17 mouse cellular contexts compared by ENCODE assay signal in the genomic region with DNA sequence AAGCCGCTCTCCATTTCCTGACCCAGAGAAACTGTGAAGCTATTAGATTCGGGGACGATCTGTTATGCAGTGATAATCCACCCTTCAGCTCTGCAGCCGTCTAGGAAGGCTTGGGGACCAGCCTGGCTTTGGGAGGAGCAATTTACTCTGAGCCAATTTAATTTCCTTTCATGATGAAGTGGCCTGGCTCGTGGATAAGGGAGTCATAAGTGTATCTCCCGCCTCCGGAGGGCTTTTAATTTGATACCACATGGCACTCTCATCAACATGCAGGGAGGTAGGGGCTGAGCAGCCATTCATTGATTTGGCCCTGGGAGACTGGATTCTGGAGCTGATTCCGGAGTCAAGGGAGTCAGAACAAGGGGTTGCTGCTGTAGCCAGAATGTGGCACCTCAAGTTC. TPM values are rescaled to one million over a fixed set of nuclear protein-coding genes. Genes with fewer than 3 reads are reported as not detected.
DNase-seq lines count a peak whose midpoint lies in the region; ATAC-seq and TF ChIP-seq lines count a peak whose summit lies in the region.
"Had no signal": no experiment of that assay in that cellular context is flagged by ENCODE, and none has a peak within 500 bp of the region (broad histone marks: within the 10 kb centered on the region; RNA-seq: fewer than 3 reads in every experiment).

No protein-coding gene starts in this region.

- peak; percentile 47 for DNase-seq in forebrain, embryonic 14.5 days (ENCODE audit: low spot score)
- no peak for DNase-seq in forebrain, embryonic 10.5 days (ENCODE audit: extremely low spot score, low spot score)
- DNase-seq in retina, postnatal 1 day = peak; percentile 11
- no peak for DNase-seq in retina, embryonic 14.5 days (ENCODE audit: low spot score)
- peak; percentile 48 for DNase-seq in hindbrain, postnatal 0 days (ENCODE audit: low spot score)
- no peak for DNase-seq in layer of hippocampus, postnatal 36 days
- DNase-seq in heart, postnatal 36 days = no peak
- DNase-seq: B cell, adult 2 months; cerebellum, adult 9-11 months; embryo, embryonic 11 days; liver, embryonic 13.5 days; lung, embryonic 14.5 days; lung, postnatal 36 days; thymus, postnatal 36 days had no signal

- no peak overlapping the region for H3K4me3 ChIP-seq in forebrain, embryonic 14.5 days (ENCODE audit: low read depth, low read length)
- H3K4me3 ChIP-seq in forebrain, embryonic 10.5 days = no peak overlapping the region
- H3K4me3 ChIP-seq in hindbrain, postnatal 0 days (ENCODE audit: low read length) = no peak overlapping the region
- peak overlapping the region; percentile 29 for H3K4me3 ChIP-seq in small intestine, adult 2 months (ENCODE audit: low read depth, low read length)
- H3K4me3 ChIP-seq: heart, embryonic 13.5 days; limb, embryonic 13.5 days; liver, embryonic 13.5 days had no signal

- H3K36me3 ChIP-seq in forebrain, embryonic 14.5 days (ENCODE audit: control insufficient read depth, insufficient read depth, low read length) = no peaks in the 10 kb centered on the region
- no peaks in the 10 kb centered on the region for H3K36me3 ChIP-seq in forebrain, embryonic 10.5 days (replicated peaks)
- no peaks in the 10 kb centered on the region for H3K36me3 ChIP-seq in hindbrain, postnatal 0 days (ENCODE audit: insufficient read depth, low read length)
- H3K36me3 ChIP-seq in small intestine, adult 2 months (ENCODE audit: control insufficient read depth, insufficient read depth, low read length) = no peaks in the 10 kb centered on the region
- H3K36me3 ChIP-seq: heart, embryonic 13.5 days; limb, embryonic 13.5 days; liver, embryonic 13.5 days had no signal

- no peaks in the 10 kb centered on the region for H3K4me1 ChIP-seq in forebrain, embryonic 14.5 days (ENCODE audit: control insufficient read depth, insufficient read depth, low read length)
- H3K4me1 ChIP-seq in forebrain, embryonic 10.5 days = peaks cover 4% of the 10 kb centered on the region; the same call in 1 of the 2 replicates
- peaks cover 10% of the 10 kb centered on the region; the same call in 1 of the 2 replicates for H3K4me1 ChIP-seq in hindbrain, postnatal 0 days (ENCODE audit: insufficient read depth, low read length)
- peaks cover 23% of the 10 kb centered on the region; the same call in 1 of the 2 replicates for H3K4me1 ChIP-seq in small intestine, adult 2 months (ENCODE audit: control insufficient read depth, insufficient read depth, insufficient read length, low read length)
- H3K4me1 ChIP-seq: heart, embryonic 13.5 days; liver, embryonic 13.5 days had no signal

- WGBS in forebrain, embryonic 14.5 days = 33% methylated on average over 8 of the region's 8 CpGs
- 60% methylated on average over 8 of the region's 8 CpGs for WGBS in forebrain, embryonic 10.5 days
- 26% methylated on average over 8 of the region's 8 CpGs for WGBS in hindbrain, postnatal 0 days
- WGBS in small intestine, adult 2 months = 66% methylated on average over 8 of the region's 8 CpGs

- no peak for TF ChIP-seq POLR2A in small intestine, adult 2 months (IDR thresholded peaks at IDR 0.05; ENCODE audit: low read depth, low read length)

- ATAC-seq in forebrain, embryonic 14.5 days = no peak
- ATAC-seq in hindbrain, postnatal 0 days = 0 out of 2 replicates have a peak, but pooled peaks have one; percentile 47

- no peaks in the 10 kb centered on the region for H3K27me3 ChIP-seq in forebrain, embryonic 14.5 days (replicated peaks; ENCODE audit: control insufficient read depth, insufficient read depth, low read length)
- peaks cover 63% of the 10 kb centered on the region for H3K27me3 ChIP-seq in forebrain, embryonic 10.5 days (ENCODE audit: poor library complexity, severe bottlenecking)
- no peaks in the 10 kb centered on the region for H3K27me3 ChIP-seq in hindbrain, postnatal 0 days (ENCODE audit: insufficient read depth, low read length)
- no peaks in the 10 kb centered on the region for H3K27me3 ChIP-seq in small intestine, adult 2 months (ENCODE audit: control insufficient read depth, insufficient read depth, low read length)
- H3K27me3 ChIP-seq: liver, embryonic 13.5 days had no signal

- no peak for TF ChIP-seq CTCF in hindbrain, postnatal 0 days (IDR thresholded peaks at IDR 0.05; ENCODE audit: low read depth)
- no peak for TF ChIP-seq CTCF in small intestine, adult 2 months (IDR thresholded peaks at IDR 0.05; ENCODE audit: extremely low read depth, insufficient read length, insufficient replicate concordance, low read depth, low read length)

- H3K4me2 ChIP-seq in forebrain, embryonic 14.5 days (ENCODE audit: low read length) = no peak overlapping the region
- no peak overlapping the region for H3K4me2 ChIP-seq in hindbrain, postnatal 0 days (ENCODE audit: low read depth, low read length)
- H3K4me2 ChIP-seq: heart, embryonic 13.5 days; limb, embryonic 13.5 days; liver, embryonic 13.5 days; lung, embryonic 14.5 days had no signal

- no peaks in the 10 kb centered on the region for H3K9me3 ChIP-seq in forebrain, embryonic 14.5 days (replicated peaks; ENCODE audit: control insufficient read depth, low read length)
- no peaks in the 10 kb centered on the region for H3K9me3 ChIP-seq in forebrain, embryonic 10.5 days
- no peaks in the 10 kb centered on the region for H3K9me3 ChIP-seq in hindbrain, postnatal 0 days (ENCODE audit: low read length)
- H3K9me3 ChIP-seq: heart, embryonic 13.5 days; limb, embryonic 13.5 days; liver, embryonic 13.5 days had no signal

- intact Hi-C loops in heart, postnatal 36 days (cut with DNase I) = no loop called here

- H3K9ac ChIP-seq in forebrain, embryonic 14.5 days (ENCODE audit: low read length) = no peak overlapping the region
- no peak overlapping the region for H3K9ac ChIP-seq in hindbrain, postnatal 0 days (replicated peaks; ENCODE audit: low read length)
- H3K9ac ChIP-seq: heart, embryonic 13.5 days; limb, embryonic 13.5 days; liver, embryonic 13.5 days; lung, embryonic 14.5 days had no signal

- no peak overlapping the region for H3K27ac ChIP-seq in forebrain, embryonic 14.5 days (ENCODE audit: low read depth, low read length)
- no peak overlapping the region for H3K27ac ChIP-seq in forebrain, embryonic 10.5 days
- no peak overlapping the region for H3K27ac ChIP-seq in hindbrain, postnatal 0 days
- peak overlapping the region; percentile 14; the same call in 1 of the 2 replicates for H3K27ac ChIP-seq in small intestine, adult 2 months (ENCODE audit: insufficient read depth, low read depth, low read length)
- H3K27ac ChIP-seq: heart, embryonic 13.5 days; limb, embryonic 13.5 days; liver, embryonic 13.5 days had no signal

RNA-seq across cellular contexts. Expression of a gene that starts 35.3 kb away (rescaled TPM):
- polyA plus RNA-seq in forebrain, embryonic 14.5 days (2014; fragmentation: Nextera tagmentation; extraction: Ambion mirVana) = 16.7 and 16.9 TPM in 2 replicates
- polyA plus RNA-seq in forebrain, embryonic 10.5 days (2016; fragmentation: Nextera tagmentation; extraction: Ambion mirVana) = 11.9 and 12.8 TPM in 2 replicates
- total RNA-seq in hindbrain, postnatal 0 days (2014; rRNA removed) = 18.7 and 24.5 TPM in 2 replicates
- polyA plus RNA-seq in hindbrain, postnatal 0 days (2015; fragmentation: Nextera tagmentation; extraction: Ambion mirVana) = 20.2 and 21.6 TPM in 2 replicates
- 9.2 and 16.8 TPM in 2 replicates for polyA plus RNA-seq in small intestine, adult 2 months (2012; rRNA removed)
- 10 to 100 TPM; 58.0 to 59.0 TPM for total RNA-seq in layer of hippocampus, postnatal 36 days (2021)
- 10 to 100 TPM; 11.4 to 14.9 TPM for total RNA-seq in heart, postnatal 36 days (2021)

Comparison
In these comparisons a context has a peak if more than half of its experiments do, and no peak if none do; other contexts are left out.
1. DNase-seq: peak in forebrain, embryonic 14.5 days (single experiment), retina, postnatal 1 day (single experiment) and hindbrain, postnatal 0 days (single experiment); none in forebrain, embryonic 10.5 days (single experiment), retina, embryonic 14.5 days (single experiment), layer of hippocampus, postnatal 36 days (0 of 2) and heart, postnatal 36 days (0 of 2).